Mouse (Mus musculus) bone marrow, adult 2 months (tissue): Measurements from ENCODE around the gene Cgnl1.
"Not testable (repeated sequence)": the region's sequence is repeated elsewhere in the genome, so short reads cannot be mapped to it uniquely, and the experiment has no call there.

Experiments
- CTCF ChIP-seq: fragments of 200-500 bp; IDR thresholded peaks from 2 replicates; pipeline ENCODE4 v1.5.1; 2011; ENCODE audit warnings: low read length, control low read depth; ENCODE audit not compliant: control insufficient read depth, insufficient read depth
- POLR2A ChIP-seq: fragments of 200-500 bp; IDR thresholded peaks from 2 replicates; pipeline ENCODE4 v1.6.1; 2011; ENCODE audit warnings: low read depth, mild to moderate bottlenecking, control low read depth, low read length, borderline replicate concordance; ENCODE audit not compliant: control insufficient read depth

DNA sequence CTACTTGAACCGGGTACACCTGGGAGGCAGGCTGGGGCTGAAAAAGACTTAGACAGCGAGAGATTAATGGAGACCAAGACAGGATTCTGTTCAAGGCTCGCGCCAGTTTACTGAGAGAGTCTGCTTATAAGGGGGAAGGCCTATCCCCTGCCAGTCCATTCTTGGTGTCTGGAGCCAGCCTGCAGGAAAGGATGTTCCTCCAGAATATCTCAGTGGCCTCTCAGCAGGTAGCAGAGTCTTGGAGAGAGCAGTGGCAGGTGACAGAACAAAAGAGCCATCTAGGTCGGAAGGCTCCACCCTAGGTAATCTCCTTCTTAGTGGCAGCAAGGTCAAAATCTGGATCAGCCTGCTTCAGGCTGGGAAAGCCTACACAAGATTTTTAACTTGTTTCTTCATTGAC is 151.3 kb downstream of the Cgnl1 start:
- TF ChIP-seq CTCF, POLR2A: not testable (repeated sequence)
